Mouse (Mus musculus) bone marrow, adult 2 months (tissue): ENCODE data around the gene Armc6.

Source experiments
- CTCF ChIP-seq: fragments of 200-500 bp; IDR thresholded peaks from 2 replicates; pipeline ENCODE4 v1.5.1; 2011; ENCODE audit warnings: low read length, control low read depth; ENCODE audit not compliant: control insufficient read depth, insufficient read depth
- POLR2A ChIP-seq: fragments of 200-500 bp; IDR thresholded peaks from 2 replicates; pipeline ENCODE4 v1.6.1; 2011; ENCODE audit warnings: low read depth, mild to moderate bottlenecking, control low read depth, low read length, borderline replicate concordance; ENCODE audit not compliant: control insufficient read depth

DNA sequence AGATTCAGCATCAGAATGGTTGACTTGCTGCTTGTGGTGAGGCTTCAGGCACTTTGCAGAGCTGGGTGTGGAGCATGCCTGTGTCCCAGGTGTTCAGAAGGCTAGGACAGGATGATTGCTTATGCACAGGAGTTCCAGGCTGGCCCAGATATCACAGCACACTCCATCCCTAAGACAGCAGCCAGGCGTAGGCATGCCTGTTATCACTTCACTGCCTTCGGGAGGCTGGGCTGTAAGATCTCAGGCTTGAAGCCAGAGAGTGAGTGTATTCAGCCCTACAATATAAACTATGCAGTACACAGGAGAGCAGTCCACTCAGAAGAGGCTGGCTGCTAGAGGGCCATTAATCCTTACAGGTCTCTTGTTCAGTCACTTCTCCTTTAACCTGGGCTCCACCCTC is 24.8 kb upstream of the Armc6 start:
- TF ChIP-seq CTCF (no peak), POLR2A (no peak)
